Mouse (Mus musculus) right cerebral cortex, postnatal 4 days (tissue): ENCODE measurements around the gene Phrf1.

Experiments
- DNase-seq: peaks from one replicate; pipeline ENCODE4 v3.0.0-alpha.2; 2022

Phrf1 gene

GRCm38 (mm10) chr7:141261480-141261879 lies 32.9 kb downstream of the Phrf1 start:
- no peak for DNase-seq

GRCm38 (mm10) chr7:141263640-141264039 lies 35.1 kb downstream of the Phrf1 start:
- DNase-seq, result no peak

GRCm38 (mm10) chr7:141264041-141264700 lies 35.6 kb downstream of the Phrf1 start:
- no peak for DNase-seq

GRCm38 (mm10) chr7:141264761-141265410 lies 36.3 kb downstream of the Phrf1 start:
- no peak for DNase-seq

GRCm38 (mm10) chr7:141265411-141265738 lies 36.8 kb downstream of the Phrf1 start:
- no peak for DNase-seq

GRCm38 (mm10) chr7:141265739-141266561 lies 37.4 kb downstream of the Phrf1 start, which contains the start of gene Irf7:
Gene Irf7 (minus strand): TSS chr7:141266481.
- DNase-seq, result no peak

GRCm38 (mm10) chr7:141268466-141269272 lies 40.1 kb downstream of the Phrf1 start:
- DNase-seq, result no peak

GRCm38 (mm10) chr7:141269273-141269545 lies 40.6 kb downstream of the Phrf1 start:
- DNase-seq, result no peak

- DNase-seq, result no peak
These were observed 42.0 kb downstream of the Phrf1 start for GRCm38 (mm10) chr7:141270631-141271030.

- DNase-seq, result no peak
These were observed 46.8 kb downstream of the Phrf1 start for GRCm38 (mm10) chr7:141275356-141275755.

- DNase-seq, result no peak
These were observed 48.0 kb downstream of the Phrf1 start, which contains the start of gene Cdhr5 for GRCm38 (mm10) chr7:141276546-141276945. Gene Cdhr5 (minus strand): TSS chr7:141276786.

GRCm38 (mm10) chr7:141277701-141278678 lies 49.4 kb downstream of the Phrf1 start:
- no peak for DNase-seq

- DNase-seq, result peak; percentile 47
These were observed 50.4 kb downstream of the Phrf1 start, which contains the start of gene Sct for GRCm38 (mm10) chr7:141278766-141279590. Gene Sct (minus strand): TSS chr7:141279133.

- DNase-seq, result no peak
These were observed 52.9 kb downstream of the Phrf1 start for GRCm38 (mm10) chr7:141281442-141281841.

- no peak for DNase-seq
These were observed 54.2 kb downstream of the Phrf1 start for GRCm38 (mm10) chr7:141282756-141283155.

GRCm38 (mm10) chr7:141288042-141288441 lies 59.5 kb downstream of the Phrf1 start:
- DNase-seq, result no peak

- peak; percentile 32 for DNase-seq
These were observed 63.5 kb downstream of the Phrf1 start, which contains the start of gene Drd4 for GRCm38 (mm10) chr7:141291921-141292582. Gene Drd4 (plus strand): TSS chr7:141292006.

- no peak for DNase-seq
These were observed 64.2 kb downstream of the Phrf1 start for GRCm38 (mm10) chr7:141292583-141293388.

GRCm38 (mm10) chr7:141293852-141294471 lies 65.4 kb downstream of the Phrf1 start:
- DNase-seq, result peak; percentile 25
